Mouse (Mus musculus) large intestine, adult 2 months (tissue): ENCODE data around the gene Hexim2. TPM values are rescaled to one million over a fixed set of nuclear protein-coding genes. Genes with fewer than 3 reads are reported as not detected.

ENCODE experiments used
- DNase-seq: peaks from one replicate; pipeline ENCODE4 v3.0.0-alpha.2; 2012; ENCODE audit warnings: low read depth, low spot score
- WGBS: fragments of 180-500 bp; shearing (Covaris S2); methylation state at CpG from one replicate; pipeline ENCODE4 v1.1.7; 2018; 5-methylcytosine and 5-hydroxymethylcytosine counted together
- polyA plus RNA-seq: library from polyadenylated mRNA; depleted of rRNA; stranded (reverse); fragments of >200 nt; gene quantifications from 2 replicates; pipeline ENCODE4 v1.2.3, GENCODE M21; 2012; rRNA removed

Hexim2 gene
- polyA plus RNA-seq = 2.4 and 3.3 TPM in 2 replicates

DNA sequence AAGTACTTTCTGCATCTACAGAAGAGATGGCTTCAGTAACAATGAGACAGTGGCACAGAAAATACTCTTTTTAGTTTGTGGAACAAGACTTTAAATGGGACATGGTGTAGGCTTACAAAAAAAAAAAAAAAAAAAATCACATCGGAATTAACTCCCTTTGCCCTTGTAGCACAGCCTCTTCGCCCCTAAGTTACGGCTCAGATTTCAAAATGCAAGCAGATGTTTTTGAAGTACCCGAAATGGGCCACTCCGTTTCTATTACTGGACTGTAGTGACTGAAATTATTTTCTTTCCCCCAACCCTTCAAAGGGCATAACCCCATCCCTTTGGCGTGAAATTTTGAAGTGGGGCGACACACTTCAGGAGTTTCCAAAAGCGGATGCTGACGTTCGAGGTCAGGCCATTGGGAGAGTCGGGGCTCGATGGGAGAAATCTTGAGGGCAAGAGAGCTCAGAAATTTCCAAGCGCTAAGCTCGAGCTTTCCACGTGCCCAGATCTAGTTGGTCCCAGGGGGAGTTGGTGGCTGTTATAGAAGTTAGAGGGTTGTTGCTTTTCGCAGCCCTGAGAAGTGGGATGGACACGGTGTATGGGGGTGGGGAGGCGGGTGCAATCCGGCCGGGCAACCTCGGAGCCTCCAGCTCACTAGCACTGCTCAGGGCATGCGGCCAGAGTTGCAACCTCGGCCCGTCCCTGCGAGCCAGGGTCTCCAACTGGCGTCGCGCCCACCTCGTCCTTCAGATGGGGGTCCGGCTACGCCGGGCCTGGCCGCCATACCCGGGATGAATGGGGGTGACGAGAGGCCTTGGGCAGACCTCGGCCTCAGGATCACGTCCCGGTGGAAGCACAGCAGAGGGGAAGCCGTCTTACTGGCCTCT is at the start of gene Hexim2:
TSS of gene Hexim2 (plus strand) at position 729 of the 875 bp plus-strand sequence.
- under 1% methylated on average over 39 of the region's 39 CpGs for WGBS

DNA sequence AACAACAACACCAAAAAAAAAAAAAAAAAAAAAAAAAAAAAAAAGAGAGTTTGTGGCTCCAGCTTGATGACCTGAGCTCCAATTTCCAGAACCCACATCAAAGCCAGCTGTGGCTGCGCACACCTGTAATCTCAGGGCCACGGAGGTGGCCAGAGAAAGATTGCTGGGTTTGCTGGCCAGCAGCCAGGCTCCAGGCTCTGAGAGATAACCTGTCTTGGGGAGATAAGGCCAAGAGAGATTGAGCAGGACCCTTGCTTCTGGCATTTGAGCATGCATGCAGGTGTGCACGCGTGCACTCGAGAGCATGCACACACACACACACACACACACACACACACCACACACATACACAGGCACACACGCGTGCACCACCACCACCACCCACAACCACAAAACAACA is 38.9 kb upstream of the Hexim2 start:
- no peak for DNase-seq
- WGBS = 53% methylated on average over 7 of the region's 7 CpGs

More for the DNA sequence above, at the start of gene Hexim2:
- DNase-seq = no peak

DNA sequence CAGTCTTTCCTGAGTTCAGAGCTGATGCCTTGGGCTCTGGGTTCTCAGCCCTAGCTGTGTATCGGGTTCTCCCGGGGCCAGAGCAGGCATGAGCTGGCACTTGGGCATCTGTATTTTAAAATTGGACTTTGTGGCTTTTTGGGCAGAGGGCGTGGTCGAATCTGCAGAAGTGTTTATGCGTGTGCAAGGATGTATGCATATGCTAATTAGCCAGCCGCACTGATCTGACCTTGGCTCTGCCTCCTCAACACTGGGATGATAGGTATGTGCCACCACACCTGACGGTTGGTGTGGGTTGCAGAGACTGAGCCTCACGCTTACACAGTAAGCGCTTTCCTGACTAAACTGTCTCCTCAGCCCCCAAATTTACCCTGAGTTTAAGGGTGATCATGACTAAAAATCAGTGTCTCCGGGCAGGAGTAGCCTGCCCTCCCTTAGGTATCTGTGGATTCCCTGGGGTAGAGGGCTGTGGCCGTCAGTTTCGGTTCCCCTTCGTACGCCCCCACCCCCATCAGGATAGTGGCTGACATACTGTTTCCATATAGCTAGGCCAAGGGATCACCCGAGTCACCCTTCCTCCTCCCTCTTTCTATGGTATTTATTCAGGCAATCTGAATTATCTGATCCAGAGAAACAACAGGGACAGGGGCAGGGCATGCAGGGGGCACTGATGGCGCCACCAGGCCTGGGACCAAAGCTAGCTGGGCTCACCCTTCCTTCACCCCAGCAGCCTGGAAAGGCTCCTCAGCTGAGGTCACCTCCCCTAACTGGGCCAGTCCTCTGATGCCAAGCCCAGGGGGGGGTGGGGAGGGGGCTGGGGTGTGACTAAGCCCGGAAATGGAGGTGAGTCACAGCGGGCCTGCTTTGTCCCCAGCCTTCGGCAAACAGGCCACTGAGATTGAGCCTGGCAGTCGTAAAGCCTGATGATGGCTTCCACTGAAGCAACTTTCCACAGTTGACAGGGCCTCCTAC is 38.1 kb upstream of the Hexim2 start:
- no peak for DNase-seq
- WGBS = 29% methylated on average over 20 of the region's 20 CpGs

DNA sequence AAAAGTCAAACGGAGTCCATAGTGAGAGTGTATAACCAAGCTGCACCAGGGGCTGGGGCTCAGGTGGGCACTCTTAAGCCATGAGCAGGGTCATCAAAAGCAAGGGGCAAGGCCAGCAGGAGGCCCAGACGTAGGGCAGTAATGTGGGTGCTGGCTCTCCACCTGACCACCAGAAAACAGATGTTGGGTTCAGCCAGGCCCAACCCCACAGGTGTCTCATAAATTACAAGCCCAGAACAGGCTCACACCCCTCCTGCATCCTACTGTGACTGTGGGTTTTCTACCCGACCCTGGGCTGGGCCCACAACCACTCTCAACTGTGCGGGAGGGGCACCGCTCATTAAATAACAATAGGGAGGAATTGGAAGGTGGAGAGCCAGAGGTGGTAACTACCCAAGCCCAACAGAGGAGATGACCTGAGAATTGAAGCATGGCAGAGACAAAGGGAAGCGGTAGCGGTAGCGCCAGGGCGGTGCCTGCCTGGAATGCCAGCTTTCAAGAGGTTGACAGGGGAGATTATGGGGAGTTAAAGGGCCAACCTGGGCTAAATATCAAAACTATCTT is 37.0 kb upstream of the Hexim2 start:
- DNase-seq = no peak
- WGBS = 69% methylated on average over 9 of the region's 9 CpGs

DNA sequence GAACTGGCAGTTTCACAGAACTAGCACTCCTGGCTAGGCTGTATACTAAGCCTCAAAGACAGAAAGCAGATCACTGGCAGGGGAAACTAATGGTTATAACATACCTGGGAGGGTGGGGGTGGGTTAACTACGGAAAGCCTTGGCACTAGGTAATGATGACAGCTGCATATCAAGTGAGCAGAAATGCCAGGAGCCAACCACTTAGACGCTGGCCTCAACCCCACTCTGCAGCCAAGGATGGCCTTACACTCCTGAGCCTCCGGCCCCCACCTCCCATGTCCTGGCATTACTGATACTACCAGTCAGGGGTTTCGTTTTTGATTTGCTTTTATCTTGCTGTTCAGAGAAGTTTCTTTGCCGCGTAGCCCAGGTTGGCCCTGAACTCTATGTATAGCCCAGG is 36.4 kb upstream of the Hexim2 start:
- 94% methylated on average over 6 of the region's 6 CpGs for WGBS
- DNase-seq = no peak

DNA sequence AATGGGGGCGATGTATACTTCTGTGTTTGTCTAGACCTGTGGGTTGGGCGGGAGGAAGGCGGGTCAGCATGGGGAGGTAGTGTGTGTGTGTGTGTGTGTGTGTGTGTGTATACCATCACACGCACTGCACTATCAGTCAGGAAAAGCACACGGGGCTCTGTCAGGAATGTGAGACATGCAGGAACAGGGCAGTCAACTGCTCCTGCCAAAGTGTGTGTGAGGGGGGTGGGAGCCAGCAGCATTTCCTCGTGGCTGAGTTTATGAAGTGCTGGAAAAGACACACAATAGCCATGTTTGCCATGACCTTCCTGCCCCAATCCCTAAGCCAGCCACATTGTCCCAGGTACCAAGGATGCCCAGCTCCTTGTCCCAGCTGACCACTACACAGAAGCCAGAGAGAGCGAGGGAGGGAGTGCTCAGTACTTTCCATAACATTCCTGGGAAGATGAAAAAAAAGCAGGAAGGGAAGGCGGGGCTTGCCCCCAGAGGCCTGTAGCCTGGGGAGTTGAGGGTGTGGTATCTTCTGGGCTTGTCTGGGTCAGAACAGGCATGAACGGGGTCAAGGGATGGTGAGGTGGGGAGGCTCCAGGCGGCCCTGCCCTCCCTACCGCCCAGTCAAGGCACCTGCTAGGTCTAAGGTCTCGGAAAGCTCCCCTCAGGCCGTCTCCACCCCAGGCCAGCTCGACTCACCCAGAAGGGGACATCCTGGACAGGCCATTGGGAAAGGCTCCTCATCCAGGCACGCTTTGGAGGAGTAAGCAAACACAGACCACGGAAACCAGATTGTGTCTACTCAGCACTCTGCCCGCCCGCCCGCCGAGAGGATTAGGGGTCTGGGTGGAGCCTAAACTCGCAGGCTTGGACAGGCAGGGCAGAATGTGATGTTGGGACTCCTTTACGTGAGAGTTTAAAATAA is 35.0 kb upstream of the Hexim2 start:
- 26% methylated on average over 22 of the region's 22 CpGs for WGBS
- DNase-seq = no peak

DNA sequence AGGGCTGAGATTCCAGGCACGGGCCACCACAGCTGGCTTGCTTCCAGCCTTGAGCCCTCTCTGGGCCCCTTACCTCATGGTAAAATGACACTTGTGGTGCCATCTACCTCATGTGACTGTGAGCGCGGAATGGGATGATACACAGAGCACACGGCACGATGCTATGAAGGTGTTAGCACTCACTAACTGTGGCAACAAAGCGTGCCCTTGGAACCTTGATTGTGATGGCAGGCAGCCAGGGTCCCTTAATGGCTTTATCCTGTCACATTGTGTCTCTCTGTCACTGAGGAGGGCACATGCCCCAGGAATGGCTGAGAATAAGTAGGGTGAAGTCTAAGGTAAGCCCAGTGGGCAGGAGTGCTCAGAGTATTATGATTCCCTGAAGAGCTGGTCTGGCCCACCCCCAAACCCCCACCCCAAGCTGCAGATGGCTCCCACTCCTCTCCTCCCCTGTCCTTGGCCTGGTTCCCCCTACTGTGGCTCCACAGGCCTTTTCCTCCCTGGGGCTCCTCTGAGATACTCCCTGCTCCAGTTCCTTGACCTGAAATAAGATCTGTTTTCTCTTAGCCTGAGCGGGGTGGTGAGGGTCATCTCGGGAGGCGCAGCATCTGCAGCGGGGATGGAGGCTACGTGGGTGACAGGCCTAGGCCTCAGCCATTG is 33.6 kb upstream of the Hexim2 start:
- 66% methylated on average over 11 of the region's 11 CpGs for WGBS
- DNase-seq = no peak

DNA sequence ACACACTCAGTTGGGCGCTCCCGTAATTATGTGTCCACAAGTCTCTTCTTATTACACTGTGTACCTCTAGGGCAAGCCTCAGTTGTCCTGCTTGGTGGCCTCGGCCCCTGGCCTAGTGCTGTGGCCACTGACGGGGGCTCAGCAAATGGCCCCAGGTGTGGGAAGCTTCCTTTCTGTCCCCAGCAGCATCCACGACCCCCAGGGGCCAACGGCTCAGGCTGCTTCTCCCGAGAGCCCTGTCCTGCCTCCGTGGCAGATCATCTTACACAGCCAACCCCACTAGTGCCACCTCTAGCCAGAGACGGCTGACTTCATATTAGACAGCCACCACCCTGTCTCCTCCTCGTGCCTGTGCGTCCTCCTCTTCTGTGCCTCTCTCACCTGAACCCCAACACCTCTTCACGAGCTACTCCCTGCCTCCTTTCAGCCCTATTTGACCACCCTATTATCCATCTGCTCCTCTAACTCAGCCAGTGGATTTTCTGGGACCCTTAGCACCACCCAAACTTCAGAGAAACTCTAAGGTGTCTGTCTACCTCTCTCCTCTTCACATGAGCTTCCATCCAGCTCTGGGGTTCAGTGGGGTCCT is 32.8 kb upstream of the Hexim2 start:
- no peak for DNase-seq
- WGBS = 82% methylated on average over 12 of the region's 12 CpGs

DNA sequence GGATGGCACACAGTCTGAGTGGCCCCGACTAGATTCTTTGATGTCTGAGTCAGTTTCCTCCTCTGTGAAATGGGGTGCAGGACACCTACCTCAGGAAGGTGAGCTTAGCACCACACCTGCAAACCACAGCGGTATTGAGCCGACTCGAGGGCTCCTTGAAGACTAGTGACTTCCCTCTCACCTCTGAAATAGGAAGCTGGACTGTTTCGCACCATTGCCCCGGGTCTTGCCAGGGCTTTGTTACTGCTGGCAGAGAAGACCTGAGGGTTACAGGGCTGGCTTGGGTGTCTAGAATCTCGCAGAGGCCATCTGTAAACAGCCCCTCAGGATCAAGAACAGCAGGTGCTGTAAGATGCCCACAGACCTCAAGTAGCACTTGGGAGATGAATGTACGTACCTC is 31.9 kb upstream of the Hexim2 start:
- 62% methylated on average over 8 of the region's 8 CpGs for WGBS
- no peak for DNase-seq

DNA sequence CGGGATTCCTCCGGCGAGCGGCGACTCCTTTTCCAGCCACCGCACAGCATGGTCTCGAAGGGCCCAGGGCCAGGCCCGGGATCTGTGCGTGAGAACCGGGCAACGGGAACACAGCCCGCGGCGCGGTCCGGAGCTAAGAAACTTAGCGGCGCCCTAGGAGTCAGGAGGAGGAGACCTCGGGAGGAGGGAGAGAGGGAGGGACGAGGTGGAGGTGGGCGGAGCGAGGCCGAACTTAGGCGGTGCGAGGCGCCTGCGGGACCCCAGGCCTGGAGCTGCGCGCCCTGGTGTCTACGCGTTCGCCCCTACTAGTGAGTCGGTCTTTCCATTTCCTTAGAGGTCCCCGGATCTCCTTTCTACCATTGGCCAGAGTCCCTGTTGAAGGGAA is 30.8 kb upstream of the Hexim2 start, which contains the start of the genes Plcd3 and Acbd4:
TSS of gene Plcd3 (minus strand) at position 178 of the 385 bp plus-strand sequence.
TSS of gene Acbd4 (plus strand) at position 202 of the 385 bp plus-strand sequence.
- WGBS = under 1% methylated on average over 34 of the region's 34 CpGs
- no peak for DNase-seq

DNA sequence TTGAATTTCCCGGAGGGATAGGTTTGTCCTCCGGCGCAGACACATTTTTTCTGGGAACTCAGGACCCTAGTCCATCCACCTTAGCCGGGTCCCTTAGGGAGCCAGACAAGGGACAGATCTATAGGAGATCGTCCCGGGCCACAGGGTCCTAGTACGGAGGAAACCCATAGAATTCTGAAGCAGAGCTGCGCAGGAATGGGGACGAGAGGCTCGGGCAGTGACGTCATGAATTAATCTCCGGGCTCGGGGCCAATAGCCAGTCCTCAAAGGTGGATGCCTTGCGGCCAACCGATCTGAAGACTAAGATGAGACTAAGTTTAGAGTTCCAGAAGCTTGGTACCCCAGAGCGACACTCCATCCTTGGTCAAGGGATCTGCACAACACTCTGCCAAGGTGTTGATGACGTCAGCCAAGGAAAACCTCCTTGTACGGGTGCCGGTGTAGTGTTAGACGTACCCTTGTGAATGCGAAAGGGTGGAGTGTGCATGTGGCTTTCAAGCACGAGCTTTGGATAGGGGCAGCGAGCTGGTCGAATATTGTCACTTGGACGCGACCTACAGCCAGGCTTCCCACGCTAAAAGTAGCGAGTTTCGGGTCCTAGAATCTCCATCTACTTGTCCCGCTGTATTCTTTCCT is 30.2 kb upstream of the Hexim2 start:
- 2% methylated on average over 30 of the region's 30 CpGs for WGBS
- DNase-seq = no peak

DNA sequence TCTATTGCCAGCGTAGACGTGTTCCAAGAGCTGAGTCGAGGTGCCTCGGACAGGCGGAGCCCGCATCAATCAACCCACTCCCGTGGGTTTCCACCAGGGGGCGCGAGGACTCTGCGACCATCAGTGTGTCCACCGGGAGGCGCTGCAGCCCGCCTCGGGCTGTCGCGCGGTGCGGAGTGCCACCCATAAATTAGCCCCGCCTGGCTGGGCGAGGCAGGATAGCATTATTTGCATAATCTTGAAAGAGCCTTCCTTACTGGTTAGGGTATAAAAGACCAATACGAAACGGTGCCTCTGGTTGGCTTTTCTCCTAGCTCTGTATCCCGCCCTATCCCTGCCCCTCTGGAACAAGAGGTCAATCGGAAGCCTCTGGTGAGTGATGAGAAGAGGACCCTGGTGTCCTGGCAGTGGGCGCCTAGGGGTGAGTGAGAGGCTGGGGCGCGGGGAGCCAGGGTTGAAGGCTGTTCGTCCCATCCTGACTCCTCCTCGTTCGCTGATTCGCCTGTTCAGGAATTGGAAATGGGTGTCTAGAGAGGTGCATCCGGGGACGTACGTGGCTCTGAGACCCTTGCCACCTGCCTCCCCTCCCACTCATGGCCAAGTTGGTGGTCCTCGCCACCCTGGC is 29.4 kb upstream of the Hexim2 start:
- no peak for DNase-seq

DNA sequence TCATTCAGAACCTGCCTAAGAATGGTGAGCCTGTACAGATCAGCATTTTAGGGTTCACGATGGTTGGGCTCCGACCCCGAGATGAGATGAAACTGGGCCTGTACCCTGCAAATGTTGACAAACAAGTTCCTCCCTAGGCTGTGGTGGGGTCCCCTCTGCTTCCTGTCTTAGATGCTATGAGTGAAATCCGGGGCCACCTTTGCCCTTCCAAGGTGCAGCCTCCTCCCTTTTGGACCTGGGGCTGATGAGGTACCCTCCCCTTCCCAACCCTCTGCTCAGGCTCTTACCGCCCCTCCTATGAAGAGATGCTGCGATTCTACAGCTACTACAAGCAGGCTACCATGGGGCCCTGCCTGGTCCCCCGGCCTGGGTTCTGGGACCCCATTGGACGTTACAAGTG is 28.6 kb upstream of the Hexim2 start:
- no peak for DNase-seq

More for the DNA sequence above, 29.4 kb upstream of the Hexim2 start:
- WGBS = under 1% methylated on average over 35 of the region's 35 CpGs

DNA sequence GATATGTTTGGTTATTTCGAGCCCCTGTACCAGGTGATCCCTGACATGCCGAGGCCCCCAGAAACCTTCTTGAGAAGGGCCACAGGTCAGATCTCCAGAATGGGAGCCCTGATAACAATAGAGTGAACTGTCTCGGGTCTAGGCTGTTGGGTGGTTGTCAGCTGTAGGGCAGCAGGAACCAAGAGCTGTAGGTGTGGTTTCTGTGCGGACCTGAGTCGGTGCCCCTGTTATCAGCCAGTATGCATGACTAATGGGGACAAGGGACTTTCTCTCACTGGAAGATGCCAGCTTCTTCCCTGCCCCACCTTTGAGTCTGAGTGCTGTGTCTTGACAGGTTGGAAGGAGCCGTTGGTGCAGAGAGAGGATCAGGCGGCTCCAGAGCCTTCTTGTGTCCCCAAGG is 27.8 kb upstream of the Hexim2 start:
- 77% methylated on average over 7 of the region's 7 CpGs for WGBS
- DNase-seq = no peak

More for the DNA sequence above, 28.6 kb upstream of the Hexim2 start:
- WGBS = 58% methylated on average over 8 of the region's 8 CpGs

DNA sequence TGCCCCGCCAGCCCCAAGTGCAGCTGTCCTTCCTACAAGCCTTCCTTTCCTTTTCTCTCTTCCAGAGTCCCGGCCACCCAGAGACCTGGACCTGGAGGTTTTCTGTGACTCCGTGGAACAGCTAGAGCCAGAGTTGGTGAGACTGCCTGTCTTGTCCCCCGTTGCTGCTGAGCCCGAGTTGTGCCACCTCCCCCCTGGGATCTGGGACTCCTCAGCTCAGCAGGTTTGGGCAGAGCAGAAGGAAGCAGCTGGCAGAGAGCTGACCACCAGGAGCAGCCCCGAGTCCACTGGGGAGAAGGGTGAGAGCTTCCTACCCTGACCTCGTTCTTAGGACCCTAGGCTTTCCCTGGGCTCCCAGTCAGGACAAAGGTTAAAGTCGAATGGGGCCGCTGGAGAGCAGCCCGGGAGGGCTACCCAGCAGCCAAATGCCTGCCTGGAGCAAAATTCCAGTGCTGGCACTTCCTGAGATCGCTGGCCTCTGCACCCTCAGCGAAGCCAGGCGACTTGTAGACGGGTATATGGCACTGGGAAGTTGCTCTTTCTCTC is 27.0 kb upstream of the Hexim2 start:
- no peak for DNase-seq
- whole genome bisulfite sequencing = 49% methylated on average over 14 of the region's 14 CpGs

DNA sequence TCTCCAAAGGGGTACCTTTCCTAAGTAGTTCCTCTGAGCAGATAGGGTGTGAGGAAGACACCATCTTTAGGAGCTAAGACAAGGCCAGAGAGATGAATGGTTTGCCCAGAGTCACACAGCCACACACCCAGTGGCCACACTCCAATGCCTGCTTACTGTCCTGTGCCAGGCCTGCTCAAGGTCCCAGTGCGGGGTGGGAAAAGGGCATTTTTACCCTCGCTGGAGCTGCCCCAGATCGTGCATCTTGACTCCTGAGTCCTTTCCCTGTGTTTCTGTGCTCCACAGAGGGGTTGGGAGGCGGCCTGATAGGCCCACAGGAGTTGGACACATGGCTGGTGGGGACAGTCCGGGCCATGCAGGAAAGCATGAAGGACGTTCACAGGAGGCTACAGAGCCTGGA is 26.4 kb upstream of the Hexim2 start:
- no peak for DNase-seq

DNA sequence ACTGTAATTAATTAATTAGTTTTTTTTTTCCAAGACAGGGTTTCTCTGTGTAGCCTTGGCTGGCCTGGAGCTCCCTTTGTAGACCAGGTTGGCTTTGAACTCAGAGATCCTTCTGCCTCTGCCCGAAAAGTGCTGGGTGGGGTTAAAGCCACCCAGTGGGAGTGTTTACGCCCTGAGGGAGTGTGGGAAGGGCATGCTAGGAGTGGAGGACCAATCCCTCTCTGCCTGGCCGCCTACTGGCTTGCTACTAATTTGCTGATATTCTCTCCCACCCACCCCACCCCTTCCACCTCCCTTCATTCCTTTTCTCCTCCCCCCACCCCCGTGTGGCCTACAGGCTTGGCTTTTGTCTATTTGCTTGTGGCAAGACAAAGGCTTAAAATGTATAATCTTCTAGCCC is 25.8 kb upstream of the Hexim2 start:
- no peak for DNase-seq
- WGBS = 77% methylated on average over 4 of the region's 4 CpGs

More for the DNA sequence above, 26.4 kb upstream of the Hexim2 start:
- 91% methylated on average over 6 of the region's 6 CpGs for WGBS
